Mouse (Mus musculus) embryonic facial prominence, embryonic 11.5 days (tissue): Measurements from ENCODE around the gene Slc22a18. TPM values are rescaled to one million over a fixed set of nuclear protein-coding genes. Genes with fewer than 3 reads are reported as not detected.

ENCODE experiments used
- ATAC-seq: fragments of 200-750 bp; cut with Nextera tagmentation; replicated peaks from 2 replicates; pipeline ENCODE4 v1.8.0; 2017; ENCODE audit warnings: low read depth; ENCODE audit not compliant: insufficient number of reproducible peaks, low FRiP score, low TSS enrichment
- DNase-seq: peaks from one replicate; pipeline ENCODE4 v3.0.0-alpha.2; 2015; ENCODE audit warnings: low spot score
- H3K27ac ChIP-seq: fragments of 300-500 bp; sonication (generic); replicated peaks from 2 replicates; pipeline ENCODE4 v1.5.1; 2014; ENCODE audit warnings: mild to moderate bottlenecking, low read depth, low read length, control low read depth
- H3K27me3 ChIP-seq: fragments of 300-500 bp; sonication (generic); 2 replicates; pipeline ENCODE4 v1.6.1; 2014; ENCODE audit warnings: mild to moderate bottlenecking, low read length, moderate library complexity, mixed read lengths; ENCODE audit not compliant: control insufficient read depth, insufficient read depth
- H3K36me3 ChIP-seq: fragments of 300-500 bp; sonication (generic); replicated peaks from 2 replicates; pipeline ENCODE4 v1.6.1; 2014; ENCODE audit warnings: low read depth, mild to moderate bottlenecking, low read length, moderate library complexity, mixed read lengths; ENCODE audit not compliant: control insufficient read depth, insufficient read depth
- H3K4me1 ChIP-seq: fragments of 300-500 bp; sonication (generic); 2 replicates; pipeline ENCODE4 v1.6.1; 2014; ENCODE audit warnings: low read length, mixed read lengths; ENCODE audit not compliant: control insufficient read depth, insufficient read depth
- H3K4me2 ChIP-seq: fragments of 300-500 bp; sonication (generic); 2 replicates; pipeline ENCODE4 v1.6.1; 2014; ENCODE audit warnings: low read depth, mild to moderate bottlenecking, control low read depth, low read length, moderate library complexity
- H3K4me3 ChIP-seq: fragments of 300-500 bp; sonication (generic); 2 replicates; pipeline ENCODE4 v1.5.1; 2014; ENCODE audit warnings: low read depth, low read length, control low read depth
- H3K9ac ChIP-seq: fragments of 300-500 bp; sonication (generic); replicated peaks from 2 replicates; pipeline ENCODE4 v1.6.1; 2014; ENCODE audit warnings: mild to moderate bottlenecking, control low read depth, low read length
- H3K9me3 ChIP-seq: fragments of 300-500 bp; sonication (generic); replicated peaks from 2 replicates; pipeline ENCODE4 v1.6.1; 2016; ENCODE audit warnings: mild to moderate bottlenecking, low read length, inconsistent platforms, mixed read lengths; ENCODE audit not compliant: control insufficient read depth
- WGBS: fragments of 180-500 bp; shearing (Covaris S2); extraction: QIAGEN DNeasy Blood & Tissue Kit; methylation state at CpG from one replicate; pipeline ENCODE4 v1.1.7; 2014; 5-methylcytosine and 5-hydroxymethylcytosine counted together
- polyA plus RNA-seq: library from polyadenylated mRNA; unstranded; fragments of >200 nt; fragmentation: Nextera tagmentation; extraction: Ambion mirVana; gene quantifications from 2 replicates; pipeline ENCODE4 v1.2.1, GENCODE M21; 2014

Gene Slc22a18
- polyA plus RNA-seq, 1 experiment from 2014 or later = 0.58 TPM

DNA sequence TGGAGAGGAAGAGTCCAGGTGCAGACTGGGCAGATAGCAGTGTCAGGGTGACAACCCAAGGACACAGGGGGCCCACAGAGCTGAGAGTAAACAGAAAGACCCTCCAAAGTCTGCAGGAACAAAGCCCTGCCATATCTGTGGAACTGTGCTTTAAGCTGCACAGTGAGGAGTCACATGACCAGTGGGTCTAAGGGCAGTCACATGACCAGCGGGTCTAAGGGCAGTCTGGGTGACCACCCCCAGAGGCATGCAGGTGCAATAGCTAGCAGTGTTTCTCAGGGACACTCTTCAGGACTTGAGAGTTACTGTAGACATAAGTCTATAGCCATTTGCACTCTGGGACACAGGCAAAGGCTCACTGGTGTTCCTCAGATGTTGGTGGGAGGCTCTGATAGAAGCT is 36.0 kb downstream of the Slc22a18 start:
- 75% methylated on average over 1 of the region's 1 CpGs for WGBS
- no peak overlapping the region for H3K9ac ChIP-seq
- no peaks in the 10 kb centered on the region for H3K9me3 ChIP-seq
- ATAC-seq (no peak), DNase-seq (no peak)
- no peaks in the 10 kb centered on the region for H3K4me1 ChIP-seq
- peaks cover 5% of the 10 kb centered on the region; the same call in 1 of the 2 replicates for H3K36me3 ChIP-seq
- no peaks in the 10 kb centered on the region for H3K27me3 ChIP-seq
- H3K4me3 ChIP-seq = no peak overlapping the region
- H3K4me2 ChIP-seq = no peak overlapping the region
- H3K27ac ChIP-seq = no peak overlapping the region

DNA sequence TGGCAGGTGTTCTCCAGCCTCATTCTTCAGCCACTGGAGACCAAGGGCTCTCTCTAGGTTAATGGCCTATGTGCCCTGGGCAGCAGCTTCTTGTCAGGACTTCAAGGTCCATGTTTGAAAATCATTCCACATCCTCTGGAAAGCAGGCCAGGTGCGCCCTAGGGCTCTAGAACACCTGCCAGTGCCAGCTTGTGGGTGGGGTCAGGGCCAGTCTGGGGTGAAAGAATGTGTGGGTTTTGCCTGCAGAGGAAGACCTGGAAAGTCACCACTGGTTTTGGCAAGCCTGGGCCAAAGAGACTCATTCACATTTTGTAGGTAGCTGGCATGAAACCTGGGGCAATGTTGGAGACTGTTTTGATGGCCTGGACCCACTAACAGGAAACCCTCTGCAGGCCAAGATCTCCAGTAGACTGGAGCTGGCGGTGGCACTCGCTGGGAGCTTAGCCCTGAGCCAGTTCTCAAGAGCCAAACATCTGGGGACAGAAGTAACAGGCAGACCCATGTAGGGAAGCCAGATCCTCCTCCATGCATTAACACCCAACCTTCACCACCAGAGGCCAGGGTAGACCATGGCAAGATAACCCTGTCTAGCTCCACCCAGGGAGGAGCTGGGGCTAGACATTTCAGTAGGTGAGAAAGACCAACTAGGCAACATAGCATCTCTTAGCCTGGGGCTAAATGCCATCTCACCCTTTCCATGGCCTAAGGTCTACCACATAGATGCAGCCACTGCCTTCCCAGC is 37.2 kb downstream of the Slc22a18 start:
- Histone ChIP-seq H3K9me3 (no peaks in the 10 kb centered on the region), H3K27ac (no peak overlapping the region), H3K4me3 (no peak overlapping the region), H3K4me1 (no peaks in the 10 kb centered on the region), H3K27me3 (no peaks in the 10 kb centered on the region), H3K4me2 (no peak overlapping the region), H3K9ac (no peak overlapping the region), H3K36me3 (peaks cover 9% of the 10 kb centered on the region; the same call in 1 of the 2 replicates)
- whole genome bisulfite sequencing = 91% methylated on average over 3 of the region's 3 CpGs
- ATAC-seq = no peak
- no peak for DNase-seq

DNA sequence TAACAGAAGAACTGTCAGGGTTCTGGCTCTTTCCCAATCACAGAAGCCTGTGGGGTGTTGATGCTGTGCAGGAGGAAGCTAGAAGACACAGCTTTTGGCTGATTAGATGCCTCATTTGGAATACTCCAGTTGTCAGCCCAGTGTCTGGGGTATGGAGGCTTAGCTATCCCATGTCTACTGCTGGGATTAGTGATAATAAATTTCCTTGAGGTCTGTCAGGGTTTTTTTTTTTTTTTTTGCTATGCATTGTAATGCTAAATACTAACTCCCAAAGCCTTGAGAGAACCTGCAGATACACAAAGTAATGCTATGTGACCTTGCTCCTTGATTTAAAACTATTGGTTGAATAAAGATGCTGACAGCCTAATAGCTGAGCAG is 37.8 kb downstream of the Slc22a18 start:
- ATAC-seq (no peak), DNase-seq (no peak)
- H3K4me2 ChIP-seq = no peak overlapping the region
- H3K9me3 ChIP-seq = no peaks in the 10 kb centered on the region
- H3K4me3 ChIP-seq = no peak overlapping the region
- H3K27me3 ChIP-seq = no peaks in the 10 kb centered on the region
- no peak overlapping the region for H3K27ac ChIP-seq
- H3K4me1 ChIP-seq = no peaks in the 10 kb centered on the region
- H3K9ac ChIP-seq = no peak overlapping the region
- H3K36me3 ChIP-seq = peaks cover 9% of the 10 kb centered on the region; the same call in 1 of the 2 replicates

DNA sequence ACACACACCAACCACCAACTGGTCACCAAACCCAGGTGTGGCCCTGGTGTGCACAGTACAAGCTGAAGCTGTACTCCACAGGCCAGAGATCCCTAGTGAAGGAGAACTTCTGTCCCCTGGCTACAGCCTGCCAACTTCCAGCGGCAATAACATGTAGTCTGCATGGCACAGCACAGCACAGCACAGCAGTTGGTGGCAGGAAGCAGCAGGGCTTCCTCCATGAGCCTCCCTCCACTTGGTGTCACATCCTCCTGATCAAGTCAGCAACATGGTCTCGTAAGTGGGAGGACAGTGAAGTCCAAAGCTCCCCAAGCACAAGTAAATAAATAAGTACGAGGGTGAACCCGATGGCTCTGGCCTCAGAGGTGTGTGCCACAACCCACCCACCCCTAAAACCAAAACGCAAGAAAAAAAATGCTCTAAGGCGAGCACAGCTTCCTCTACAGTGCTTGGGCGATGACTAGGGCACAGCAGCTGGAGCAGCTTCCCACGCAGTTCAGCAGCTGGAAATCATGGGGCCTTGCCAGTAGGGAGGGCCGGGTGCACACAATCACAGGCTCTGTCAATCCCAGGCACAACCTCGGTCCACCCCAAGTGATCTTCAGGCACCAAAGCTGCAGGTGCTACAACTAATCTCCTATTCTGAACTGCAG is 40.4 kb downstream of the Slc22a18 start:
- Histone ChIP-seq H3K4me2 (no peak overlapping the region), H3K27ac (no peak overlapping the region), H3K9ac (no peak overlapping the region), H3K4me3 (no peak overlapping the region), H3K36me3 (peaks cover 9% of the 10 kb centered on the region), H3K4me1 (no peaks in the 10 kb centered on the region), H3K27me3 (no peaks in the 10 kb centered on the region), H3K9me3 (no peaks in the 10 kb centered on the region)
- no peak for DNase-seq
- ATAC-seq = no peak
- WGBS = 92% methylated on average over 10 of the region's 10 CpGs

DNA sequence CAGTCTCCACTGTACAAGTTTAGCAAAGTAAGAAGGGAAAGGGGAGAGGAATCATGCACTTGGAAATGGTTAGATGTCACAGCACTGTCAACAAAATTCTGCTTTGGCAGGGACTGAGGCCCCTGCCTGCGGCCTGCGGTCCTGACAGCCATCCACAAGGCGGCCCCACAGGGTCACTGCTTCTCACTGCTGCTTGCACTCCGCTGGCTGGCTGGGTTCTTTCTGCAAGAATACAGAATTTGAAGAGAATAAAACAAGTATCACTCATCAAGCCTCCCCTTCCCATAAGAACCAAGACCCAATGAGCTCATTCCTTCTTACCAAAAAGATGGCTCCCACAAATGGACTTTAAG is 40.9 kb downstream of the Slc22a18 start:
- no peak for DNase-seq

DNA sequence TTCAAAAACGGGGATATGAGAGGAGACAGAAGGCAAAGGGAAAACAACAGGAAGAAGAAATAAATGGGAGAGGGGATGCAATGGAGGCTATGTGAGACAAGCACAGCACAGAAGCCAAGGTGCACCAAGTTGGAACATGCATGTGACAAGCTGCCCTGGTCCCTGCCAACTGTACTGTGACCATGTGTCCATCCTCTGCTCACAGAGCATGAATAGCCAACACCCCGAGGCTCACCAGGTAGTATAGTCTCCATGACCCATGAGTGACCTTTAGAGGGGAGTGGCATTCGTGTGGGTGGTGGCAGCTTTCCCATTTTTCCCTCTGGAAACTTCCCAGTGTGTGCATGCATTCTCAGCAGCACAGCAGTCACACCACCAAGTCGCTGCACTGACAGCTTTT is 45.8 kb downstream of the Slc22a18 start:
- no peaks in the 10 kb centered on the region for H3K4me1 ChIP-seq
- peaks cover 20% of the 10 kb centered on the region for H3K36me3 ChIP-seq
- no peak for ATAC-seq
- H3K9ac ChIP-seq = no peak overlapping the region
- DNase-seq = no peak
- H3K27ac ChIP-seq = no peak overlapping the region
- no peak overlapping the region for H3K4me2 ChIP-seq
- 84% methylated on average over 4 of the region's 4 CpGs for WGBS
- no peaks in the 10 kb centered on the region for H3K27me3 ChIP-seq
- no peak overlapping the region for H3K4me3 ChIP-seq
- no peaks in the 10 kb centered on the region for H3K9me3 ChIP-seq

More for the DNA sequence above, 40.9 kb downstream of the Slc22a18 start:
- peaks cover 9% of the 10 kb centered on the region for H3K36me3 ChIP-seq
- H3K27ac ChIP-seq = no peak overlapping the region
- H3K4me2 ChIP-seq = no peak overlapping the region
- no peak for ATAC-seq
- WGBS = 96% methylated on average over 4 of the region's 4 CpGs
- H3K4me1 ChIP-seq = no peaks in the 10 kb centered on the region
- no peaks in the 10 kb centered on the region for H3K9me3 ChIP-seq
- H3K27me3 ChIP-seq = no peaks in the 10 kb centered on the region
- H3K4me3 ChIP-seq = no peak overlapping the region
- no peak overlapping the region for H3K9ac ChIP-seq

DNA sequence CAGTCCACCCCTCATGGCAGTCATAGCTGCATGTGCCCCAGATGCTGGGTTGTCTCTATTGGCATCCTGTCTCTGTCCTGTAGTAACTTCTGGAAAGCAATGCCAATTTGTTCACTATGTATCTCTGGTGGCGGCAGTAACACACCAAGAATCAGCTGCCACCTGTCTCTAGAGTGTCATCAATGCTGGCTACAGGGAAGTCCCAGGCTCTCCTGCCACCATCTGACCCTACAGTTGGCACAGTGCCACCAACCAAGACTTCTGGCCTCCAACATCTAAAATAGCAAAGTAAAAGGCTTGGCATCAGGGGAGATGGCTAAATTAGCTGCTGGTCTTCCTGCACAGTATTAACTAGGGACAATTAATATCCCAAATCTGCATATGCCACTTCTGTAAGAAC is 58.9 kb downstream of the Slc22a18 start:
- Histone ChIP-seq H3K27ac (no peak overlapping the region), H3K4me1 (no peaks in the 10 kb centered on the region), H3K4me3 (no peak overlapping the region), H3K9me3 (no peaks in the 10 kb centered on the region), H3K4me2 (no peak overlapping the region), H3K9ac (no peak overlapping the region), H3K36me3 (peaks cover 10% of the 10 kb centered on the region), H3K27me3 (no peaks in the 10 kb centered on the region)
- ATAC-seq (no peak), DNase-seq (no peak)
- WGBS = 93% methylated on average over 1 of the region's 1 CpGs

DNA sequence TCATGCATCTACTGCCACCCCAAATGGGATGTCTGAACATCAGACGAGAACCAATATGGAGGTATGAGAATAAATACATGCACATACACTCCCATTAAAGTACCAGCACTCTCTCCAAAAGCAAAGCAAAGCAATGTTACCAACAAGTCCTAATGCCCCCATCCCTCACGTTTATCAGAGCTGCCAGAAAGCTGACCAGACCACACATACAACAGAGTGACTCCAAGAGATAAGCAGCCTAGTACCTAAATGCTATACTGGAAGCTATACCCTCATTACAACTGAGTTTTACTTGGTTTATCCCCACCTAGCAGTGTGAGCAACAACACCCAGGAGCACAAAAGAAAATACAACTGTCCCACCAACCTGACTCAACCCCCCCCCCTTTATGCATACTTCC is 59.7 kb downstream of the Slc22a18 start:
- Histone ChIP-seq H3K27ac (no peak overlapping the region), H3K27me3 (no peaks in the 10 kb centered on the region), H3K36me3 (peaks cover 14% of the 10 kb centered on the region), H3K4me3 (no peak overlapping the region), H3K4me1 (no peaks in the 10 kb centered on the region), H3K9me3 (no peaks in the 10 kb centered on the region), H3K4me2 (no peak overlapping the region), H3K9ac (no peak overlapping the region)
- DNase-seq (no peak), ATAC-seq (no peak)
- WGBS = 87% methylated on average over 2 of the region's 2 CpGs
